Mouse (Mus musculus) brain, embryonic 18.5 days (tissue): ENCODE measurements at regions not wholly inside any gene's neighbourhood (a gene's known extent, or its start where the extent isn't known, plus 50 kb on each side); places are given as distances from the start of the nearest gene placed in this dataset.

Experiments used
- DNase-seq: peaks from one replicate; pipeline ENCODE4 v3.0.0-alpha.2; 2012; ENCODE audit warnings: low read depth, low spot score

- DNase-seq = no peak
These were observed 174.8 kb downstream of the Irx2 start for GRCm38 (mm10) chr13:72803374-72803773.

DNA sequence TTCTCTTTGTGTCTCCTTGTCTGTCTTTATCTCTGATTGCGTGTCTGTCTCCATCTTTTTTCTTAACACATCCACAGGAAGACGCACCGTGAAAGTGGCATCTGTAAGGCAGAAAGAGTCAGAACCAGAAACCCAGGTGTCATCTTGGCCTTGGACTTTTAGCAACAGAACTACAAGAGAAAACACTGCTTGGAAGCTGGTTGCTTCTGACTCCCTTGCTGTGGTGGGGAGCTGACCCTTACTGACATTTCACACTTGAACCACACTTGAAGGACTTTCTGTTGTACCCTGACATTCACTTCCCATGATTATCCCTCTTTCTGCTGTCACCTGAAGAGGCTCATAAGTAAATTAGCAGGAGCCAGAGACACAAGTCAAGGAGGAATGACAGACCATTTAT, 180.6 kb downstream of the Irx2 start:
- no peak for DNase-seq

DNA sequence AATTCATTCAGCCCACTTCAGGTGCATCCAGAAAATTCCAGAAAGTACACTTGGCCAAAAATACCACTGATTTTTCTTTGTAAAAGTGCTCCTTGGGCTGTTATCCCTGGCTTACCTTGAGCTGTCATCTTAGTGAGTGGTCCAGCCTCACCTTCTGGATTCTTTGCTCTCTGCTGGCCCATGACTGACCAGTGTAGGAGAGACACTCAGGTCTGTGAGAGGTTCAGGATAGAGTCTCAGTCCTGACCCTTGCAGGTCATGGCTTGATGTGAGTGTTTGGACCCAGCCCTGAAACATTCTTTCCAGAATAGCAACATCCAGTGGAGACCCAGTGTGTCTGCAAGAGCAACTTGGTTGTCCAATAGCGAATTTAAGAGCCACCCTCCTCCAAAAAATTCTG, 182.0 kb downstream of the Irx2 start:
- DNase-seq = no peak

DNA sequence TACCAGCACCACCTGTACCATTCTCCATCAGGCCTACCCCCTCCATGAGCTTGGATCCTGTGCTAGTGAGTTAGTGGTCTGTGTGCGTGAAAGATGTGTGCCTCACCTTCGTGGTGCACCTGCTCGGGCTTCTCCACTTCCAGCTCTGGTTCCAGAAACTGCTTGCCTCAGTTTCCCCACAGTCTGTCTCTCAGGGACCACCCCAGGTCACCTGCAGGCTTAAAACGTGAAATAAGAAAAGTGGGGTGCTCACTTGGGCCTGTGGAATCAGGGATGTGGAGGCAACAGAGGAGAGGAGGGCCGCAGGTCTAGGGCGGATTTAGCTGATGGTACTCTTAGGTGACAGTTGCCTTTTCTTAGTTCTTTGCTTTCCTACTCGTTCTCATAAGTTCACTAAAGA, 186.0 kb downstream of the Irx2 start:
- DNase-seq = no peak

GRCm38 (mm10) chr13:72815236-72815932, 186.8 kb downstream of the Irx2 start:
- no peak for DNase-seq

DNA sequence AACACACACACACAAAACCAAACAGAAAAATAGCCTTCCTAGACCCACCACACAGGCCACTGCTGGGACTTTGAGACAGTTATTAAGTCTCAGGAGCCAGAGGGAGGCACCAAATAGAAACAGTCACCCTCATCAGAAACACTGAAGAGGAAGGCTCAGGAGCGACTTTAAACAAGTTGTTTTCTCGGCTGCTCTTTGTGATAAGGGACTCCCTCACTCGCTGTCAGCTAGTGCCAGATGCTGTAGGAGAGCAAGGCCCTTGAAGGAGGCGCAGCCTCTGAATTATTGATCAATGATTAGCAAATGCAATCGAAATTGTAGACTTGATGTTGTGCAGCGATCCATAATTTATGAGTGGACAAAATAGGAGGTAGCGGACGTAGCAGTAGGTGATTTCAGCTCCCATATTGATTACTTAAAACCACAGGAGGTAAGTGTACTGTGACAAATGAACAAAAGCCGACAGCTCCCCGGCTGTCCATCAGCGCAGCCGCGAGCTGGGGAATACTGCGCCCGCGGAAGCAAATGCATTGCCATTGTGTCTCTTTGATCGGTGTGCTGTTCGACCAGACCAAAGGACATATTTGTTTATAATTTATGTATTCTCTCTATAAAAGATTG, 187.4 kb downstream of the Irx2 start:
- no peak for DNase-seq

DNA sequence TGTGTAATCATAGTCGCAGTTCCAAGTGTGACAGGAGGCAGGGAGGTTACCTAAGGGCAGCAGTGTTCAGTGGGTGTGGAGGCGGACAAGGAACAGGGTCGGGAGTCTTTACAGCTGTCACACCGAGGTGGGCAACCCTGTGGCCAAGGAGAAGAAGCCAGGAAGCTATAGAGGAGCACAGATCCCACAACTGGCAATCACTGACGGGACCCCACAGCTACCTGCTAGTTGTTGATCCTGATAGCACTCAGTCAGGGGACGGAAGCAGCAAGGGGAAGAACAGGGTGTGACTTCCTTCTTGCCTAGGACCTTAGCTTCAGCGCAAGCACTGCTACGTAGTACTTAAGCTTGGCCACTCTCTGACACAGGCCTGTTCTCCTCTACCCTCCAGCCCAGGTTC, 188.2 kb downstream of the Irx2 start:
- no peak for DNase-seq

- DNase-seq = no peak
These were observed 188.9 kb downstream of the Irx2 start for GRCm38 (mm10) chr13:72817521-72817920.

- DNase-seq = no peak
These were observed 189.3 kb downstream of the Irx2 start for GRCm38 (mm10) chr13:72817930-72818329.

DNA sequence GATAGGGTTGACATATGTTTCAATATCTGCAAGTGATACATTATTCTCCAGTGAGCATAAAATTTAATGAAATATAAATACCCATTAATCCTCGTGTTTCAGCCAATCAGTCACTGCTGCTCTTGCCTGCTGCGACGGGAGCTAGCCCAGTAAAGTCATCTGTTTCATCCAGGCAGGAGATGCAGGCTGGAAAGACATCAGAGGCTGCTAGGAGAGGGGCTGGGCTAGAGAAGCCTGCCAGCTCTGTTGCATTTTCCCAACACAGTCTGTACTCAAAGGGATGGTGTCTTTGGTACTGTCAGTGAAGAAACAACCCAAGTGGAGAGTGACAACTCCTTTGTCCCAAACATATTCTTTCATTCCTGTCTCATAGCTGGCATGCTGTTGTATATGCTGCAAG, 198.0 kb downstream of the Irx2 start:
- no peak for DNase-seq

GRCm38 (mm10) chr13:72829331-72829730, 200.7 kb downstream of the Irx2 start:
- DNase-seq = no peak

GRCm38 (mm10) chr13:72833326-72833725, 204.7 kb downstream of the Irx2 start:
- DNase-seq = no peak

GRCm38 (mm10) chr13:72837016-72837415, 208.4 kb downstream of the Irx2 start:
- DNase-seq = no peak

DNA sequence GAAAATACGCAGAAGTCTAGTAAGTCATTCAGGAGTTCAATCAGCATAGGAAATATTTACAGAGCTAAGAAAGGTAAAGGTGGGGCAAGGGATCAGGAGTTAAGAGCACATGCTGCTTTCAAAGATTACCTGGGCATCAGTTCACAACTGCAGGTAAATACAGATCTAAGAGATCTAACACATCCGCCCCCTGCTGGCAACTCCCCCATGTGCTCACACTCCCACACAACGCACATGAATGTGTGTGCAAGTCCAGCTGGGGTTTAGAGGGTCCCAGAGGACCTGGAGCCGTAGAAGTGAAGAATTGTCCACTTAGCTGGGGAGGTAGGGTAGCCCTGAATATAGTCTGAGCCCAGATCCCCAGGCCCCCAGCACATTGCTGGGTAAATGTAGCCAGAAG, 219.5 kb downstream of the Irx2 start:
- no peak for DNase-seq

DNA sequence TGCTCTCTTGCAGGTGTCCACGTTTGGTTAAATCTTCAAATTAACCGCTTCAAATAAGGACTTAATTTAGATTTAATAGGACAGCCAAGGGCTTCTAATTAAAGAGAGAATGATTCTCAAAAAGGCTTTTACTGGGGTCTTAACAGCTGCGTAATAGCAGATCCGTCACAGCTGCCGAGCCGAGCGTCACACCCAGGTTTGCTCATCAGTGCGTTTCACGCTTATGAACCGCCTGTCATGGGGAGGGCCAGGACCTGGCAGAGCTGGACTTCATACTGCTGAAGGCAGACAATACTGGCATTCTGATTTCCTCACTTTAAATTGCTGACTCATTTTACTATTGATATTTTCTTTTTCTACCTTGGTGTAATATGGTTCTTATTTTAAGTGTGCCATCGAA, 221.2 kb downstream of the Irx2 start:
- DNase-seq = no peak

- no peak for DNase-seq
These were observed 224.3 kb downstream of the Irx2 start for GRCm38 (mm10) chr13:72852896-72853295.

GRCm38 (mm10) chr13:72875921-72876320, 247.3 kb downstream of the Irx2 start:
- no peak for DNase-seq

DNA sequence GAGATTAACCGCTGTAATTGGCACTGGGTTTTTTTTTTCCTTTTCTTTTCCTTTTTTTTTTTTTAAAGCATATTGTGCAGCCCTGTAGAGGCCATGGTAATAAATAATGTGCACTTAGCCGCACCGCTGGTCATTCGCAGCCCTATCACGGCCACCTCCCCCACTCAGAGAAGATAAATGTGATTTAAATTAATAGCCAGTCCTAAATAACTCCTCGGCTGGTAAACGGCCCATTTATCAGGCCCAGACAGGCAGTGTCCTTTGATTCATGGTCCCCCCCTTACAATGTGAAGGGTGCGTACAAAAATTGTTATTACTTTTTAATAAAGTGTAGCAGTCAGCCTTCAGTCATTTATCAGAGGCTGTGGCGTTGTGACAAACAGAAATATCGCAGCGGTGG, 266.4 kb downstream of the Irx2 start:
- DNase-seq = no peak

GRCm38 (mm10) chr13:72902576-72902975, 274.0 kb downstream of the Irx2 start:
- no peak for DNase-seq

GRCm38 (mm10) chr13:72918895-72919294, 290.3 kb downstream of the Irx2 start:
- DNase-seq = no peak

DNA sequence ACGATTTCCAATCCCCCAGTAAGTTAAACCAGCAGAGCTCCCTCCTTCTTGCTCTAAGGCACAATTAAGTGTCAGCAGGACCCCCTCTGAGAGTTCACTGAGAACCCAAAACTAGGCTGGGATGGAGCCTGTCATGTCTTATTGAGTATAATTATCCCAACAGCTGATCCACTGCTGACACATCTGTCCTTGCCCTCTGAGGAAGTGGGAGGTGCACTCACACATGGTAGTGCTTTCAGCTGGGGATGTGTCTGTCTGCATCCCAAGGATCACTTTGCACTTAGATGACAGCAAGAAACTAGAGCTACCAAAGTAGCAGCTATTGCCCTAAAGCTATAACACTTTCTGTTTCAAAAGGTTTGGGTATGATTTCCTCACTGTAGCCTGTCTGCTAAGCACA, 291.7 kb downstream of the Irx2 start:
- DNase-seq = no peak

DNA sequence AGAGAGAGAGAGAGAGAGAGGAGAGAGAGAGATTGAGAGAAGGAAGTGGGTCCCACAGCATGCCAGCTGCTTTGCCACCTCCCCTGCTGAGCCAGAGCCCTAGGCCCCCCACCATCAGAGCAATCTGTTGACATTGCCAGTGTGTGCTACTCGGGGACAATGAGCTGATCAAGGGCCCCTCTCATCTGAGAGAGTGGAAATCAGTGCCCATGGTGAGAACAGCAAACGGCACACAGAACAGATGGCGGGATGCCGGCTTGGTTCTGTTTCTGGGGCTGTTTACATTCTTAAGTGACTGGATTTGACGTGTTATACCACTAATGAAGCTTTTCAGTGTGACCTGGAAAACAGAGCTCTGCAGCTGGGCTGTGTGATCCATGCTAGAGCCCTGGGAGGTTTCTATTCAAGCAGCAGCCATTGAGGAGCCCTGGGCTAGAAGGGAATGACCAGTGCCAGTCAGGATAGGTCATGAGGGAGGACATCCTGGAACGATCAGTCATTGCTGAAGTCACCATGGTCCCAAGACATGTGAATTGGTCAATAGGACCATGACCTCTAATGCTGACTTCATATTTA, 296.0 kb downstream of the Irx2 start:
- no peak for DNase-seq

DNA sequence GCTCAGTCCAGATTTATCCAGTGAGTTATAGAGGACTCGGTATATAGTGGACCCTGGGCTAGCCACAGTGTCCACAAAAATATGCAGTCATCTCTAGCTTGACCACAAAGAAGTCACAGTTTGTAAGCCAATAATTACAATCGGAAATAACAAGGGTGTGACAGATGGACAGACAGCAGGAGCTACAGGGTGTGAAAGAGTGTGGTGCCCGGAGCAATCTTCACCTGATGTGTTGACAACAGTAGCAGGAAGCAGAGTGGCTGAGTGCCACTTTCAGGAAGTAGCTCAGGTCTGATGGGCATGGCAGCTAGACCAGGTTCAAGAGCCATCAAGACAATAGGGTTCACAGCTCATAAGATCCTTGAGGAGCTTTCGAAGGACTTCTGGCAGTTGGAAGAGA, 308.6 kb downstream of the Irx2 start:
- no peak for DNase-seq
